Mouse (Mus musculus) megakaryocyte, adult 5-6 weeks (primary cell): ENCODE data around the gene Kiz. TPM values are rescaled to one million over a fixed set of nuclear protein-coding genes. Genes with fewer than 3 reads are reported as not detected.

ENCODE experiments used
- ATAC-seq: 2 replicates; pipeline ENCODE4 v1.8.0; 2016; ENCODE audit warnings: mild to moderate bottlenecking, inconsistent platforms; ENCODE audit not compliant: poor library complexity, severe bottlenecking
- total RNA-seq, 2 experiments: library from RNA; stranded (forward) in 1 of 2; stranded (reverse) in 1 of 2; fragments of 153-499, 151-499 nt in 1 of 2; fragments of 221-1000, 200-1000 nt in 1 of 2; gene quantifications; 2 replicates each; pipeline versions ENCODE4 v1.2.3 to v1.2.4; 2015 to 2017

Gene Kiz
- total RNA-seq, 2 experiments from 2014 or later = 27.4 to 40.8 TPM

GRCm38 (mm10) chr2:146975024-146975423, 119.4 kb downstream of the Kiz start:
- no peak for ATAC-seq

GRCm38 (mm10) chr2:146975453-146976028, 119.9 kb downstream of the Kiz start:
- ATAC-seq = no peak

GRCm38 (mm10) chr2:146982786-146983185, 127.1 kb downstream of the Kiz start:
- ATAC-seq = no peak

GRCm38 (mm10) chr2:146984831-146985230, 129.2 kb downstream of the Kiz start:
- no peak for ATAC-seq

GRCm38 (mm10) chr2:146985807-146986206, 130.1 kb downstream of the Kiz start:
- no peak for ATAC-seq

- no peak for ATAC-seq
These were observed 130.8 kb downstream of the Kiz start for GRCm38 (mm10) chr2:146986429-146986828.

GRCm38 (mm10) chr2:147007265-147007664, 151.6 kb downstream of the Kiz start:
- ATAC-seq = no peak

- no peak for ATAC-seq
These were observed 153.4 kb downstream of the Kiz start for GRCm38 (mm10) chr2:147009084-147009483.

GRCm38 (mm10) chr2:147010141-147010540, 154.5 kb downstream of the Kiz start:
- peak; percentile 17 for ATAC-seq

GRCm38 (mm10) chr2:147010952-147011351, 155.3 kb downstream of the Kiz start:
- no peak for ATAC-seq

GRCm38 (mm10) chr2:147011474-147012140, 155.9 kb downstream of the Kiz start:
- peak; percentile 9; the same call in 1 of the 2 replicates for ATAC-seq

- peak; percentile 7 for ATAC-seq
These were observed 156.5 kb downstream of the Kiz start for GRCm38 (mm10) chr2:147012141-147012622.

GRCm38 (mm10) chr2:147012623-147013184, 157.0 kb downstream of the Kiz start, which contains the start of gene Xrn2:
Gene Xrn2, plus strand, starts transcription at chr2:147012996.
- ATAC-seq = peak; percentile 77

GRCm38 (mm10) chr2:147013194-147013969, 157.7 kb downstream of the Kiz start:
- ATAC-seq = peak; percentile 45

- no peak for ATAC-seq
These were observed 158.6 kb downstream of the Kiz start for GRCm38 (mm10) chr2:147014101-147014886.

Other genes with a start within 250 kb of the Kiz start
- gene Xrn2, start 157.1 kb downstream of the Kiz start, total RNA-seq (2015) = 92.3 and 94.3 TPM in 2 replicates
- 156 and 158 TPM in 2 replicates for gene Xrn2, start 157.1 kb downstream of the Kiz start, total RNA-seq (2017)
- not detected in 2 replicates for gene Nkx2-4, start 229.6 kb downstream of the Kiz start, total RNA-seq (2015)
- gene Nkx2-4, start 229.6 kb downstream of the Kiz start, total RNA-seq (2017) = not detected in 2 replicates